Mouse (Mus musculus) CH12.LX (cell line): ENCODE results near the gene Kdm4b. TPM values are rescaled to one million over a fixed set of nuclear protein-coding genes. Genes with fewer than 3 reads are reported as not detected.

Experiments used
- DNase-seq: peaks from one replicate; pipeline ENCODE4 v3.0.0-alpha.2; 2013; ENCODE audit errors: extremely low read depth
- H3K27ac ChIP-seq: 2 replicates; pipeline ENCODE4 v1.5.1; 2012; ENCODE audit warnings: low read depth, mild to moderate bottlenecking, control low read depth, moderate library complexity; ENCODE audit not compliant: insufficient read depth
- H3K27me3 ChIP-seq: replicated peaks from 2 replicates; pipeline ENCODE3; 2012; ENCODE audit warnings: inconsistent platforms
- H3K36me3 ChIP-seq, 2 experiments: replicated peaks in 1 of 2; 2 replicates each; pipeline versions ENCODE3 to v1.6.1; 2012; ENCODE audit warnings: inconsistent platforms in 1 of 2, low read length in 1 of 2, mild to moderate bottlenecking in 1 of 2, mixed read lengths in 1 of 2, moderate library complexity in 1 of 2; ENCODE audit not compliant: control insufficient read depth in 1 of 2, insufficient read depth in 1 of 2
- H3K4me1 ChIP-seq, 2 experiments: 2 replicates each; pipeline ENCODE4 v1.6.1; 2012; ENCODE audit warnings: inconsistent platforms in 1 of 2, moderate library complexity in 1 of 2; ENCODE audit not compliant: insufficient read depth in 2 of 2, control insufficient read depth in 1 of 2
- H3K4me2 ChIP-seq: 2 replicates; pipeline ENCODE4 v1.6.1; 2012; ENCODE audit warnings: low read depth, mild to moderate bottlenecking, control low read depth; ENCODE audit not compliant: poor library complexity, insufficient read depth, severe bottlenecking
- H3K4me3 ChIP-seq, 3 experiments: fragments of 150-350 bp in 1 of 3; sonication (generic) in 1 of 3; replicated peaks in 1 of 3; 2 replicates each; pipeline versions ENCODE3 to v1.5.1; 2011 to 2012; ENCODE audit warnings: low read depth in 2 of 3, low read length in 2 of 3, mild to moderate bottlenecking in 2 of 3, moderate library complexity in 2 of 3, control low read depth in 1 of 3, improper control_type of control experiment in 1 of 3, inconsistent platforms in 1 of 3, mixed read lengths in 1 of 3; ENCODE audit not compliant: poor library complexity in 1 of 3
- H3K79me2 ChIP-seq: replicated peaks from 2 replicates; pipeline ENCODE4 v1.6.1; 2012; ENCODE audit warnings: mild to moderate bottlenecking, moderate library complexity; ENCODE audit not compliant: control insufficient read depth, poor library complexity, insufficient read depth, severe bottlenecking; ENCODE audit errors: extremely low read depth
- H3K9ac ChIP-seq: 2 replicates; pipeline ENCODE4 v1.6.1; 2012; ENCODE audit warnings: low read depth, mild to moderate bottlenecking, control low read depth, moderate library complexity; ENCODE audit not compliant: insufficient read depth
- H3K9me3 ChIP-seq: replicated peaks from 2 replicates; pipeline ENCODE3; 2012; ENCODE audit warnings: low read length, inconsistent platforms, mixed read lengths
- ETS1 ChIP-seq: conservative IDR thresholded peaks from 2 replicates; pipeline ENCODE4 v1.6.1; 2012; ENCODE audit warnings: low read depth, mild to moderate bottlenecking, inconsistent platforms, low read length, improper control_type of control experiment, moderate library complexity
- GABPA ChIP-seq: IDR thresholded peaks from 2 replicates; pipeline ENCODE4 v1.6.1; 2012; ENCODE audit warnings: low read depth, low read length, improper control_type of control experiment, inconsistent platforms; ENCODE audit not compliant: insufficient replicate concordance
- IRF4 ChIP-seq: IDR thresholded peaks from 2 replicates; pipeline ENCODE4 v1.6.1; 2014; ENCODE audit warnings: low read depth, mild to moderate bottlenecking, inconsistent platforms, low read length, improper control_type of control experiment
- JUN ChIP-seq: IDR thresholded peaks from 2 replicates; pipeline ENCODE4 v1.6.1; 2011; ENCODE audit warnings: low read depth, mild to moderate bottlenecking, low read length, improper control_type of control experiment, moderate library complexity; ENCODE audit not compliant: insufficient read depth
- JUND ChIP-seq: conservative IDR thresholded peaks from 2 replicates; pipeline ENCODE4 v1.6.1; 2011; ENCODE audit warnings: low read depth, low read length, improper control_type of control experiment
- MAX ChIP-seq: IDR thresholded peaks from 2 replicates; pipeline ENCODE4 v1.6.1; 2011; ENCODE audit warnings: low read length, improper control_type of control experiment
- MEF2A ChIP-seq: IDR thresholded peaks from 2 replicates; pipeline ENCODE4 v1.6.1; 2014; ENCODE audit warnings: low read depth, mild to moderate bottlenecking, inconsistent platforms, low read length, improper control_type of control experiment, borderline replicate concordance
- PAX5 ChIP-seq: IDR thresholded peaks from 2 replicates; pipeline ENCODE4 v1.6.1; 2012; ENCODE audit warnings: low read length, inconsistent platforms, mixed read lengths
- POLR2A ChIP-seq: IDR thresholded peaks from 2 replicates; pipeline ENCODE4 v1.6.1; 2011; ENCODE audit warnings: low read depth, mild to moderate bottlenecking, improper control_type of control experiment, low read length
- POLR2AphosphoS2 ChIP-seq: IDR thresholded peaks from 2 replicates; pipeline ENCODE4 v1.6.1; 2011; ENCODE audit warnings: low read depth, low read length, improper control_type of control experiment
- RAD21 ChIP-seq: IDR thresholded peaks from 2 replicates; pipeline ENCODE4 v1.6.1; 2011; ENCODE audit warnings: low read depth, mild to moderate bottlenecking, low read length, improper control_type of control experiment, moderate library complexity
- USF2 ChIP-seq: conservative IDR thresholded peaks from 2 replicates; pipeline ENCODE4 v1.6.1; 2011; ENCODE audit warnings: low read depth, low read length, improper control_type of control experiment
- ZC3H11A ChIP-seq: IDR thresholded peaks from 2 replicates; pipeline ENCODE4 v1.6.1; 2012; ENCODE audit warnings: low read depth, mild to moderate bottlenecking, inconsistent platforms, low read length, improper control_type of control experiment
- dilution Hi-C: fragments of 300-500 bp; cut with MboI; formaldehyde crosslinking; loops from 2 replicates; pipeline ENCODE4 v1.14.3; 2020; ENCODE audit warnings: low sequenced_read_pairs; ENCODE audit not compliant: extremely low pct_unique_long_range_greater_than_20kb, extremely low pct_ligation_motif_present
- in situ Hi-C: fragments of 300-500 bp; cut with MboI; formaldehyde crosslinking; loops from 3 replicates; pipeline ENCODE4 v1.14.3; 2019; ENCODE audit warnings: low sequenced_read_pairs, low pct_ligation_motif_present, low pct_unique_long_range_greater_than_20kb, mixed read lengths
- polyA plus RNA-seq: library from polyadenylated mRNA; unstranded; fragments of >175 nt; gene quantifications from 2 replicates; pipeline ENCODE4 v1.2.1, GENCODE M21; 2012; ENCODE audit warnings: low read depth; ENCODE audit not compliant: insufficient read length
- total RNA-seq, 2 experiments: library from RNA; depleted of rRNA; stranded (reverse); fragments of 300-350 nt in 1 of 2; fragments of >200 nt in 1 of 2; gene quantifications; 2 replicates each; pipeline ENCODE4 v1.2.3; 2012 to 2014

Gene Kdm4b
- total and polyA plus RNA-seq, 3 experiments, result 12.3 to 19.5 (median 14.2) TPM

DNA sequence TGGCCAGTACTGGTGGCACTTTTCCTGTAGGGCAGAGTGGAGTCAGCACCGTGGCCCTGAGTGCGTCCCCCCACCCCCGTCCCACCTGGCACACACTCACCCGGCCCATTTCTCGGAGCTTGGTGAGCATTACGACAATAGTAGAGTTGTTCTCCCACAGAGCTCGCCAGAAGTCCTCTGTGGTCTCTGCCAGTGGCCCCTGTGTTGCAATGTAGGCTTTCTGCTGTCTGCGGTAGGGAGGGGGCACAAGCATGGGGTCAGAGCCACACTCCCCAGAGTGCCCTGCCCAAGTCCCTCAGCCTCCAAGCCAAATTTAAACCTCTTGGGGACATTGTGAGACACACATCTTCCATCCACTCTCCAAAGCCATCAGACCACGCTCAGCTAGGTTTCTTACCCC lies 88.9 kb downstream of the Kdm4b start:
- DNase-seq, result no peak
- Histone ChIP-seq H3K4me3 (no peak overlapping the region), H3K27me3 (no peaks in the 10 kb centered on the region), H3K27ac (no peak overlapping the region), H3K36me3 (peaks cover 57 to 89% of the 10 kb centered on the region in 2 experiments), H3K4me2 (no peak overlapping the region), H3K9ac (no peak overlapping the region), H3K79me2 (no peaks in the 10 kb centered on the region), H3K4me1 (no peaks in the 10 kb centered on the region), H3K9me3 (no peaks in the 10 kb centered on the region)
- in situ Hi-C loops, result no loop called here
- TF ChIP-seq ZC3H11A (no peak), USF2 (no peak), POLR2A (no peak), IRF4 (no peak), RAD21 (no peak), POLR2AphosphoS2 (no peak), MAX (no peak), JUN (no peak)
- dilution Hi-C loops, result no loop called here

DNA sequence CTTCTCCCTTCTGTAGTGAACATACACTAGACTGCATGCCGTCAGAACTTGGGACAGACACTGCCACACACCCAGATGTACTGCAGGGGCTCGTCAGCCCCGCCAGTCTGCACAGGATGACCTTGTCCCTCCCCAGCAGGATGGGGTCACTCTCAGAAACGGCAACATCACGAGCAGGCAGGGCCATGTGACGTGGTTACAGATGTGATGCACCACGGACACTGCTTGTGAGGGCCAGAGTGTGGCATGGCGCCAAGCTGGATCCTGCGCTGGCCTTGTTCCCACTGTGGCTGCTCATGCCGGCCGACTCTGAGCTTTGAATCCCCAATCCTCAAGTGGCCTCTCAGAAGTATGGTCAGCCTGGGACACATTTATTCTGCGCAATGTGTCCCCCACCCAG lies 92.4 kb downstream of the Kdm4b start:
- TF ChIP-seq GABPA (no peak), MEF2A (no peak)
- TF ChIP-seq, all 38 proteins: peak for 0
- no peak overlapping the region for H3K27ac ChIP-seq
- H3K9me3 ChIP-seq, result no peaks in the 10 kb centered on the region
- H3K4me1 ChIP-seq, result no peaks in the 10 kb centered on the region
- no peak overlapping the region for H3K4me3 ChIP-seq
- no peaks in the 10 kb centered on the region for H3K27me3 ChIP-seq
- H3K9ac ChIP-seq, result no peak overlapping the region
- peaks cover 65 to 97% of the 10 kb centered on the region in 2 experiments for H3K36me3 ChIP-seq
- DNase-seq, result no peak
- dilution Hi-C loops (no loop called here), in situ Hi-C loops (no loop called here)
- no peak overlapping the region for H3K4me2 ChIP-seq
- H3K79me2 ChIP-seq, result no peaks in the 10 kb centered on the region

- no peaks in the 10 kb centered on the region for H3K27me3 ChIP-seq
- H3K36me3 ChIP-seq, result peaks cover 75 to 97% of the 10 kb centered on the region in 2 experiments
- in situ Hi-C loops (no loop called here), dilution Hi-C loops (no loop called here)
- no peak overlapping the region for H3K9ac ChIP-seq
- no peak overlapping the region for H3K4me3 ChIP-seq
- peaks cover 2% of the 10 kb centered on the region for H3K9me3 ChIP-seq
- H3K79me2 ChIP-seq, result no peaks in the 10 kb centered on the region
- DNase-seq, result no peak
- no peak overlapping the region for H3K4me2 ChIP-seq
- H3K4me1 ChIP-seq, result no peaks in the 10 kb centered on the region
- no peak for TF ChIP-seq ETS1
- TF ChIP-seq PAX5, result 0 out of 2 replicates have a peak, but pooled peaks have one; percentile 40
- TF ChIP-seq JUND, result no peak
- no peak overlapping the region for H3K27ac ChIP-seq
Measured at GRCm38 (mm10) chr17:56420022-56420421, 94.2 kb downstream of the Kdm4b start.
